In genomic region chr3:144570047-144570815, GRCm38 (mm10) we compare ENCODE assay signal across 8 mouse cellular contexts. TPM values are rescaled to one million over a fixed set of nuclear protein-coding genes. Genes with fewer than 3 reads are reported as not detected.
A peak's percentile ranks its signal among the peaks of the same experiment; 100 is the strongest.
DNase-seq lines count a peak whose midpoint lies in the region; ATAC-seq and TF ChIP-seq lines count a peak whose summit lies in the region.

Gene Hs2st1 (minus strand): TSS chr3:144570181.
Gene Selenof (plus strand): TSS chr3:144570304.

- ATAC-seq in heart, embryonic 11.5 days (replicated peaks; ENCODE audit: insufficient number of reproducible peaks, low FRiP score, low TSS enrichment), result peak; percentile 99
- peak; percentile 98 for ATAC-seq in kidney, embryonic 16.5 days (ENCODE audit: low FRiP score, low TSS enrichment)

- under 1% methylated on average over 52 of the region's 69 CpGs for WGBS in heart, embryonic 11.5 days (ENCODE audit: insufficient replicate concordance)
- WGBS in kidney, embryonic 16.5 days, result under 1% methylated on average over 47 of the region's 69 CpGs
- under 1% methylated on average over 65 of the region's 69 CpGs for WGBS in liver, adult 2 months

- peak; percentile 100 for DNase-seq in brain, embryonic 14.5 days (ENCODE audit: low read depth)
- peak; percentile 98 for DNase-seq in liver, adult 2 months (ENCODE audit: extremely low read depth, low read depth, low spot score)
- DNase-seq in splenic B cell, adult 2 months (ENCODE audit: low read depth, low spot score), result peak; percentile 100

- H3K79me3 ChIP-seq in C2C12 (ENCODE audit: low read depth), result peaks cover 85% of the 10 kb centered on the region

- H3K36me3 ChIP-seq in C2C12 (ENCODE audit: control insufficient read depth, insufficient read depth), result peaks cover 32% of the 10 kb centered on the region
- peaks cover 33% of the 10 kb centered on the region for H3K36me3 ChIP-seq in erythroblast, embryonic 14.5 days (ENCODE audit: control insufficient read depth)
- H3K36me3 ChIP-seq in heart, embryonic 11.5 days (ENCODE audit: control insufficient read depth, insufficient read depth, low read length), result no peaks in the 10 kb centered on the region; the same call in 1 of the 2 replicates
- H3K36me3 ChIP-seq in kidney, embryonic 16.5 days (ENCODE audit: insufficient read depth, low read length), result 0 out of 2 replicates have a peak, but pooled peaks cover 6% of the 10 kb centered on the region
- H3K36me3 ChIP-seq in liver, adult 2 months (ENCODE audit: control insufficient read depth, insufficient read depth, low read length), result peaks cover 3% of the 10 kb centered on the region; the same call in 1 of the 2 replicates
- H3K36me3 ChIP-seq in myocyte (ENCODE audit: control insufficient read depth, insufficient read depth), result peaks cover 19% of the 10 kb centered on the region
- H3K36me3 ChIP-seq in splenic B cell, adult 2 months (ENCODE audit: control insufficient read depth, insufficient read depth, low read length, poor library complexity, severe bottlenecking), result no peaks in the 10 kb centered on the region

- peak within 1 kb of the TSS; percentile 96 for H3ac ChIP-seq in C2C12 (ENCODE audit: control insufficient read depth, insufficient read length, low read depth)
- H3ac ChIP-seq in myocyte (ENCODE audit: control insufficient read depth, insufficient read length), result peak within 1 kb of the TSS; percentile 85

- TF ChIP-seq POLR2A in brain, embryonic 14.5 days (IDR thresholded peaks at IDR 0.05; ENCODE audit: borderline replicate concordance, extremely low read depth, insufficient read depth, insufficient read length, poor library complexity, severe bottlenecking), result peak; percentile 99
- peak; percentile 82 for TF ChIP-seq POLR2A in liver, adult 2 months (IDR thresholded peaks at IDR 0.05; ENCODE audit: extremely low read depth, insufficient read depth, low read length)
- TF ChIP-seq POLR2A in myocyte (IDR thresholded peaks at IDR 0.05; ENCODE audit: insufficient read length, low read depth), result peak; percentile 99

- H3K4me1 ChIP-seq in erythroblast, embryonic 14.5 days (ENCODE audit: control insufficient read depth), result peaks cover 39% of the 10 kb centered on the region
- peaks cover 14% of the 10 kb centered on the region for H3K4me1 ChIP-seq in heart, embryonic 11.5 days (ENCODE audit: control insufficient read depth, insufficient read depth, low read length)
- peaks cover 28% of the 10 kb centered on the region; the same call in 1 of the 2 replicates for H3K4me1 ChIP-seq in kidney, embryonic 16.5 days (ENCODE audit: insufficient read depth, low read length)
- peaks cover 14% of the 10 kb centered on the region for H3K4me1 ChIP-seq in liver, adult 2 months (ENCODE audit: control insufficient read depth, insufficient read depth, low read length)

- H3K79me2 ChIP-seq in C2C12 (ENCODE audit: control insufficient read depth, insufficient read depth), result peaks cover 95% of the 10 kb centered on the region
- peaks cover 34% of the 10 kb centered on the region for H3K79me2 ChIP-seq in liver, adult 2 months (ENCODE audit: control insufficient read depth, insufficient read depth, low read length)
- peaks cover 90% of the 10 kb centered on the region for H3K79me2 ChIP-seq in myocyte (ENCODE audit: control insufficient read depth, insufficient read depth)

- H3K9me3 ChIP-seq in erythroblast, embryonic 14.5 days (ENCODE audit: control insufficient read depth, low read length), result no peaks in the 10 kb centered on the region
- no peaks in the 10 kb centered on the region for H3K9me3 ChIP-seq in heart, embryonic 11.5 days (replicated peaks; ENCODE audit: control insufficient read depth, low read length)
- no peaks in the 10 kb centered on the region for H3K9me3 ChIP-seq in kidney, embryonic 16.5 days (ENCODE audit: low read length)

- no peak for TF ChIP-seq CTCF in C2C12 (IDR thresholded peaks at IDR 0.05; ENCODE audit: control insufficient read depth, insufficient read depth, insufficient read length)
- no peak for TF ChIP-seq CTCF in brain, embryonic 14.5 days (IDR thresholded peaks at IDR 0.05; ENCODE audit: borderline replicate concordance, extremely low read depth, insufficient read depth, insufficient read length)
- TF ChIP-seq CTCF in liver, adult 2 months (IDR thresholded peaks at IDR 0.05; ENCODE audit: low read depth, low read length), result no peak

- H3K27me3 ChIP-seq in C2C12 (ENCODE audit: control insufficient read depth, insufficient read depth, insufficient read length) (no peaks in the 10 kb centered on the region), myocyte (ENCODE audit: control insufficient read depth, insufficient read depth, insufficient read length) (no peaks in the 10 kb centered on the region)
- H3K27me3 ChIP-seq in erythroblast, embryonic 14.5 days (ENCODE audit: control insufficient read depth), result no peaks in the 10 kb centered on the region
- H3K27me3 ChIP-seq in heart, embryonic 11.5 days (ENCODE audit: control insufficient read depth, insufficient read depth, low read length), result no peaks in the 10 kb centered on the region
- no peaks in the 10 kb centered on the region for H3K27me3 ChIP-seq in kidney, embryonic 16.5 days (ENCODE audit: insufficient read depth, low read length)
- no peaks in the 10 kb centered on the region for H3K27me3 ChIP-seq in liver, adult 2 months (ENCODE audit: control insufficient read depth, insufficient read depth, low read length)
- no peaks in the 10 kb centered on the region for H3K27me3 ChIP-seq in splenic B cell, adult 2 months (ENCODE audit: control insufficient read depth, insufficient read depth, low read length, poor library complexity, severe bottlenecking)

- H3K9ac ChIP-seq in heart, embryonic 11.5 days (ENCODE audit: low read depth, low read length), result peak within 1 kb of the TSS; percentile 92
- peak within 1 kb of the TSS; percentile 97 for H3K9ac ChIP-seq in kidney, embryonic 16.5 days (replicated peaks; ENCODE audit: low read length)
- peak within 1 kb of the TSS; percentile 97 for H3K9ac ChIP-seq in liver, adult 2 months (ENCODE audit: low read depth, low read length)

- H3K4me2 ChIP-seq in heart, embryonic 11.5 days, result peak within 1 kb of the TSS; percentile 95
- H3K4me2 ChIP-seq in kidney, embryonic 16.5 days (replicated peaks; ENCODE audit: low read depth, low read length), result peak within 1 kb of the TSS; percentile 95
- peak within 1 kb of the TSS; percentile 90 for H3K4me2 ChIP-seq in myocyte (ENCODE audit: low read depth)

- peak within 1 kb of the TSS; percentile 91 for H3K27ac ChIP-seq in heart, embryonic 11.5 days (ENCODE audit: low read depth, low read length)
- peak within 1 kb of the TSS; percentile 90 for H3K27ac ChIP-seq in kidney, embryonic 16.5 days (ENCODE audit: low read length)
- peak within 1 kb of the TSS; percentile 81 for H3K27ac ChIP-seq in liver, adult 2 months (replicated peaks; ENCODE audit: insufficient read depth, low read depth, low read length)

- peak within 1 kb of the TSS; percentile 81 for H3K4me3 ChIP-seq in C2C12 (ENCODE audit: insufficient read depth, poor library complexity, severe bottlenecking)
- H3K4me3 ChIP-seq in erythroblast, embryonic 14.5 days (replicated peaks), result peak within 1 kb of the TSS; percentile 88
- peak within 1 kb of the TSS; percentile 84 for H3K4me3 ChIP-seq in heart, embryonic 11.5 days (ENCODE audit: low read depth, low read length)
- peak within 1 kb of the TSS; percentile 90 for H3K4me3 ChIP-seq in kidney, embryonic 16.5 days (ENCODE audit: low read length)
- H3K4me3 ChIP-seq in liver, adult 2 months (ENCODE audit: insufficient read depth, low read depth, low read length), result peak within 1 kb of the TSS; percentile 97
- H3K4me3 ChIP-seq in myocyte, result peak within 1 kb of the TSS; percentile 83

TF ChIP-seq in C2C12, 6 proteins besides CTCF, POLR2A, EP300 and RAD21:
- TF ChIP-seq USF1 (IDR thresholded peaks at IDR 0.05; ENCODE audit: low read depth), result peak; percentile 75
- TF ChIP-seq MYOG (IDR thresholded peaks at IDR 0.05; ENCODE audit: control insufficient read depth, extremely low read depth, insufficient read length), result no peak
- no peak for TF ChIP-seq CEBPB (IDR thresholded peaks at IDR 0.05; ENCODE audit: low read depth)
- peak; percentile 98 for TF ChIP-seq MAX (IDR thresholded peaks at IDR 0.05)
- TF ChIP-seq MYOD1 (IDR thresholded peaks at IDR 0.05; ENCODE audit: control insufficient read depth, insufficient read length, low read depth), result no peak
- TF ChIP-seq FOSL1 (IDR thresholded peaks at IDR 0.05; ENCODE audit: insufficient read depth, low read length, poor library complexity, severe bottlenecking), result no peak

TF ChIP-seq in myocyte, 11 proteins besides CTCF, POLR2A, EP300 and RAD21 (continues in another document):
- TF ChIP-seq E2F4 (IDR thresholded peaks at IDR 0.05; ENCODE audit: insufficient read depth) (no peak), MYOD1 (IDR thresholded peaks at IDR 0.05; ENCODE audit: control insufficient read depth in 1 of 3, insufficient read length in 2 of 3, low read depth in 2 of 3) (peak in 1 of 3 experiments; percentile 55), REST (IDR thresholded peaks at IDR 0.05; ENCODE audit: insufficient read depth, insufficient read length) (peak; percentile 22), TCF3 (IDR thresholded peaks at IDR 0.05; ENCODE audit: insufficient read length, low read depth) (no peak), USF1 (IDR thresholded peaks at IDR 0.05; ENCODE audit: low read depth) (peak; percentile 77), MYOG (IDR thresholded peaks at IDR 0.05; ENCODE audit: control insufficient read depth in 1 of 3, insufficient read depth in 1 of 3, insufficient read length in 2 of 3, low read depth in 2 of 3) (peak in 2 of 3 experiments; percentile 27 to 29), MAX (IDR thresholded peaks at IDR 0.05; ENCODE audit: low read depth) (peak; percentile 98), POLR2AphosphoS2 (IDR thresholded peaks at IDR 0.05; ENCODE audit: insufficient read length, low read depth) (peak; percentile 96)

RNA-seq across cellular contexts. Expression of gene Hs2st1, which starts in this region (rescaled TPM):
- polyA plus RNA-seq in C2C12 (2012; fragmentation: generic; extraction: Trizol), result 20.3 TPM
- 27.3 and 30.9 TPM in 2 replicates for polyA plus RNA-seq in brain, embryonic 14.5 days (2012; rRNA removed)
- polyA plus RNA-seq in erythroblast, embryonic 14.5 days (2012), result 0.10 and 0.11 TPM in 2 replicates
- polyA plus RNA-seq in heart, embryonic 11.5 days (2014; fragmentation: Nextera tagmentation; extraction: Ambion mirVana), result 7.3 and 7.9 TPM in 2 replicates
- 10.2 and 11.3 TPM in 2 replicates for polyA plus RNA-seq in kidney, embryonic 16.5 days (2015; fragmentation: Nextera tagmentation; extraction: Ambion mirVana)
- total RNA-seq in liver, adult 2 months (2014; rRNA removed), result 5.4 and 6.0 TPM in 2 replicates
- 1.9 and 2.0 TPM in 2 replicates for polyA plus RNA-seq in liver, adult 2 months (2012; rRNA removed)
- 16.2 TPM for polyA plus RNA-seq in myocyte (2012; fragmentation: generic; extraction: Trizol)

RNA-seq across cellular contexts. Expression of gene Selenof, which starts in this region (rescaled TPM):
- polyA plus RNA-seq in C2C12 (2012; fragmentation: generic; extraction: Trizol) (296 TPM), myocyte (2012; fragmentation: generic; extraction: Trizol) (264 TPM)
- polyA plus RNA-seq in brain, embryonic 14.5 days (2012; rRNA removed), result 254 and 296 TPM in 2 replicates
- 1.8 and 2.4 TPM in 2 replicates for polyA plus RNA-seq in erythroblast, embryonic 14.5 days (2012)
- polyA plus RNA-seq in heart, embryonic 11.5 days (2014; fragmentation: Nextera tagmentation; extraction: Ambion mirVana), result 339 and 350 TPM in 2 replicates
- polyA plus RNA-seq in kidney, embryonic 16.5 days (2015; fragmentation: Nextera tagmentation; extraction: Ambion mirVana), result 645 and 709 TPM in 2 replicates
- total RNA-seq in liver, adult 2 months (2014; rRNA removed), result 314 and 385 TPM in 2 replicates
- polyA plus RNA-seq in liver, adult 2 months (2012; rRNA removed), result 176 and 235 TPM in 2 replicates

Comparison
In these comparisons a context has a peak if more than half of its experiments do, and no peak if none do; other contexts are left out.
1. Peak in every context shown above with its lines: DNase-seq, ATAC-seq, H3K4me3 ChIP-seq and H3K27ac ChIP-seq.
2. RNA of gene Selenof (polyA plus RNA-seq): 645 to 709 TPM in kidney, embryonic 16.5 days, 339 to 350 TPM in heart, embryonic 11.5 days, 296 TPM in C2C12 (single experiment), 264 TPM in myocyte (single experiment), 254 to 296 TPM in brain, embryonic 14.5 days and 176 to 235 TPM in liver, adult 2 months; 1.8 to 2.4 TPM in erythroblast, embryonic 14.5 days; every median in the first group is over 10 times any median in the second.